Mouse (Mus musculus): ENCODE measurements at regions not wholly inside any gene's neighbourhood (a gene's known extent, or its start where the extent isn't known, plus 50 kb on each side); places are given as distances from the start of the nearest gene placed in this dataset.

GRCm38 (mm10) chr6:84391016-84391415 lies 202.7 kb downstream of the Cyp26b1 start:
- Histone ChIP-seq H3K4me1 (ENCODE audit: control insufficient read depth, insufficient read depth, low read length) (no peaks in the 10 kb centered on the region), H3K9me3 (replicated peaks; ENCODE audit: control insufficient read depth, low read length, poor library complexity, severe bottlenecking) (no peaks in the 10 kb centered on the region), H3K9ac (ENCODE audit: low read depth, low read length) (no peak overlapping the region), H3K4me3 (ENCODE audit: low read depth, low read length) (no peak overlapping the region), H3K4me2 (ENCODE audit: low read length) (no peak overlapping the region), H3K27me3 (ENCODE audit: control insufficient read depth, insufficient read depth, low read depth, low read length) (no peaks in the 10 kb centered on the region; the same call in 1 of the 2 replicates), H3K27ac (ENCODE audit: low read length) (no peak overlapping the region), H3K36me3 (ENCODE audit: control insufficient read depth, insufficient read depth, low read length) (no peaks in the 10 kb centered on the region)
- 100% methylated on average over 3 of the region's 3 CpGs for WGBS
- ATAC-seq: no peak

- 70% methylated on average over 10 of the region's 10 CpGs for WGBS
- no peak overlapping the region for H3K4me2 ChIP-seq (ENCODE audit: low read length)
- no peak overlapping the region for H3K27ac ChIP-seq (ENCODE audit: low read length)
- H3K9ac ChIP-seq (ENCODE audit: low read depth, low read length): no peak overlapping the region
- H3K4me3 ChIP-seq (ENCODE audit: low read depth, low read length): no peak overlapping the region
- no peak for ATAC-seq
- H3K27me3 ChIP-seq (ENCODE audit: control insufficient read depth, insufficient read depth, low read depth, low read length): no peaks in the 10 kb centered on the region
- H3K36me3 ChIP-seq (ENCODE audit: control insufficient read depth, insufficient read depth, low read length): no peaks in the 10 kb centered on the region
- no peaks in the 10 kb centered on the region for H3K4me1 ChIP-seq (ENCODE audit: control insufficient read depth, insufficient read depth, low read length)
- no peaks in the 10 kb centered on the region for H3K9me3 ChIP-seq (replicated peaks; ENCODE audit: control insufficient read depth, low read length, poor library complexity, severe bottlenecking)
Observed at GRCm38 (mm10) chr6:84385696-84386095, 208.0 kb downstream of the Cyp26b1 start.

- WGBS: 81% methylated on average over 3 of the region's 3 CpGs
- ATAC-seq: no peak
- no peaks in the 10 kb centered on the region for H3K9me3 ChIP-seq (replicated peaks; ENCODE audit: control insufficient read depth, low read length, poor library complexity, severe bottlenecking)
Observed at GRCm38 (mm10) chr6:84383718-84384117, 210.0 kb downstream of the Cyp26b1 start.

GRCm38 (mm10) chr6:84383141-84383540 lies 210.6 kb downstream of the Cyp26b1 start:
- no peak overlapping the region for H3K4me2 ChIP-seq (ENCODE audit: low read length)
- H3K4me1 ChIP-seq (ENCODE audit: control insufficient read depth, insufficient read depth, low read length): no peaks in the 10 kb centered on the region
- 82% methylated on average over 3 of the region's 3 CpGs for WGBS

More at GRCm38 (mm10) chr6:84383718-84384117, 210.0 kb downstream of the Cyp26b1 start:
- no peak overlapping the region for H3K4me2 ChIP-seq (ENCODE audit: low read length)
- no peaks in the 10 kb centered on the region for H3K27me3 ChIP-seq (ENCODE audit: control insufficient read depth, insufficient read depth, low read depth, low read length)
- H3K27ac ChIP-seq (ENCODE audit: low read length): no peak overlapping the region
- H3K36me3 ChIP-seq (ENCODE audit: control insufficient read depth, insufficient read depth, low read length): no peaks in the 10 kb centered on the region
- H3K4me1 ChIP-seq (ENCODE audit: control insufficient read depth, insufficient read depth, low read length): no peaks in the 10 kb centered on the region
- no peak overlapping the region for H3K4me3 ChIP-seq (ENCODE audit: low read depth, low read length)
- H3K9ac ChIP-seq (ENCODE audit: low read depth, low read length): no peak overlapping the region

GRCm38 (mm10) chr6:84381571-84381970 lies 212.1 kb downstream of the Cyp26b1 start:
- 87% methylated on average over 10 of the region's 10 CpGs for WGBS
- no peak overlapping the region for H3K9ac ChIP-seq (ENCODE audit: low read depth, low read length)
- no peak overlapping the region for H3K4me3 ChIP-seq (ENCODE audit: low read depth, low read length)
- H3K27ac ChIP-seq (ENCODE audit: low read length): no peak overlapping the region
- no peaks in the 10 kb centered on the region for H3K36me3 ChIP-seq (ENCODE audit: control insufficient read depth, insufficient read depth, low read length)
- no peaks in the 10 kb centered on the region for H3K4me1 ChIP-seq (ENCODE audit: control insufficient read depth, insufficient read depth, low read length)
- H3K4me2 ChIP-seq (ENCODE audit: low read length): no peak overlapping the region
- no peak for ATAC-seq
- no peaks in the 10 kb centered on the region for H3K9me3 ChIP-seq (replicated peaks; ENCODE audit: control insufficient read depth, low read length, poor library complexity, severe bottlenecking)
- H3K27me3 ChIP-seq (ENCODE audit: control insufficient read depth, insufficient read depth, low read depth, low read length): no peaks in the 10 kb centered on the region

More at GRCm38 (mm10) chr6:84383141-84383540, 210.6 kb downstream of the Cyp26b1 start:
- H3K36me3 ChIP-seq (ENCODE audit: control insufficient read depth, insufficient read depth, low read length): no peaks in the 10 kb centered on the region
- H3K9ac ChIP-seq (ENCODE audit: low read depth, low read length): no peak overlapping the region
- no peaks in the 10 kb centered on the region for H3K27me3 ChIP-seq (ENCODE audit: control insufficient read depth, insufficient read depth, low read depth, low read length)
- ATAC-seq: no peak
- no peaks in the 10 kb centered on the region for H3K9me3 ChIP-seq (replicated peaks; ENCODE audit: control insufficient read depth, low read length, poor library complexity, severe bottlenecking)
- H3K27ac ChIP-seq (ENCODE audit: low read length): no peak overlapping the region
- no peak overlapping the region for H3K4me3 ChIP-seq (ENCODE audit: low read depth, low read length)

- Histone ChIP-seq H3K27me3 (ENCODE audit: control insufficient read depth, insufficient read depth, low read depth, low read length) (no peaks in the 10 kb centered on the region), H3K4me1 (ENCODE audit: control insufficient read depth, insufficient read depth, low read length) (no peaks in the 10 kb centered on the region), H3K36me3 (ENCODE audit: control insufficient read depth, insufficient read depth, low read length) (no peaks in the 10 kb centered on the region), H3K4me3 (ENCODE audit: low read depth, low read length) (no peak overlapping the region), H3K27ac (ENCODE audit: low read length) (no peak overlapping the region), H3K4me2 (ENCODE audit: low read length) (no peak overlapping the region), H3K9ac (ENCODE audit: low read depth, low read length) (no peak overlapping the region), H3K9me3 (replicated peaks; ENCODE audit: control insufficient read depth, low read length, poor library complexity, severe bottlenecking) (no peaks in the 10 kb centered on the region)
- WGBS: 88% methylated on average over 11 of the region's 11 CpGs
- ATAC-seq: no peak
Observed at GRCm38 (mm10) chr6:84376666-84377065, 217.0 kb downstream of the Cyp26b1 start.

GRCm38 (mm10) chr6:84375498-84375897 lies 218.2 kb downstream of the Cyp26b1 start:
- Histone ChIP-seq H3K27ac (ENCODE audit: low read length) (no peak overlapping the region), H3K4me1 (ENCODE audit: control insufficient read depth, insufficient read depth, low read length) (no peaks in the 10 kb centered on the region), H3K4me2 (ENCODE audit: low read length) (no peak overlapping the region), H3K27me3 (ENCODE audit: control insufficient read depth, insufficient read depth, low read depth, low read length) (no peaks in the 10 kb centered on the region), H3K9ac (ENCODE audit: low read depth, low read length) (no peak overlapping the region), H3K4me3 (ENCODE audit: low read depth, low read length) (no peak overlapping the region), H3K9me3 (replicated peaks; ENCODE audit: control insufficient read depth, low read length, poor library complexity, severe bottlenecking) (no peaks in the 10 kb centered on the region), H3K36me3 (ENCODE audit: control insufficient read depth, insufficient read depth, low read length) (no peaks in the 10 kb centered on the region)
- ATAC-seq: no peak
- 13% methylated on average over 8 of the region's 8 CpGs for WGBS

- H3K4me1 ChIP-seq (ENCODE audit: control insufficient read depth, insufficient read depth, low read length): no peaks in the 10 kb centered on the region
- ATAC-seq: no peak
- no peak overlapping the region for H3K4me2 ChIP-seq (ENCODE audit: low read length)
- H3K4me3 ChIP-seq (ENCODE audit: low read depth, low read length): no peak overlapping the region
- no peaks in the 10 kb centered on the region for H3K27me3 ChIP-seq (ENCODE audit: control insufficient read depth, insufficient read depth, low read depth, low read length)
- H3K36me3 ChIP-seq (ENCODE audit: control insufficient read depth, insufficient read depth, low read length): no peaks in the 10 kb centered on the region
- no peak overlapping the region for H3K9ac ChIP-seq (ENCODE audit: low read depth, low read length)
- H3K9me3 ChIP-seq (replicated peaks; ENCODE audit: control insufficient read depth, low read length, poor library complexity, severe bottlenecking): no peaks in the 10 kb centered on the region
- H3K27ac ChIP-seq (ENCODE audit: low read length): no peak overlapping the region
- WGBS: 61% methylated on average over 6 of the region's 6 CpGs
Observed at GRCm38 (mm10) chr6:84366365-84366764, 227.3 kb downstream of the Cyp26b1 start.

- no peaks in the 10 kb centered on the region for H3K27me3 ChIP-seq (ENCODE audit: control insufficient read depth, insufficient read depth, low read depth, low read length)
- no peak for ATAC-seq
- no peaks in the 10 kb centered on the region for H3K9me3 ChIP-seq (replicated peaks; ENCODE audit: control insufficient read depth, low read length, poor library complexity, severe bottlenecking)
- WGBS: 84% methylated on average over 4 of the region's 4 CpGs
- no peak overlapping the region for H3K27ac ChIP-seq (ENCODE audit: low read length)
- no peak overlapping the region for H3K9ac ChIP-seq (ENCODE audit: low read depth, low read length)
- H3K36me3 ChIP-seq (ENCODE audit: control insufficient read depth, insufficient read depth, low read length): no peaks in the 10 kb centered on the region
- H3K4me1 ChIP-seq (ENCODE audit: control insufficient read depth, insufficient read depth, low read length): no peaks in the 10 kb centered on the region
- no peak overlapping the region for H3K4me2 ChIP-seq (ENCODE audit: low read length)
- no peak overlapping the region for H3K4me3 ChIP-seq (ENCODE audit: low read depth, low read length)
Observed at GRCm38 (mm10) chr6:84365914-84366313, 227.8 kb downstream of the Cyp26b1 start.

Measured in midbrain, embryonic 16.5 days (tissue).